Mouse (Mus musculus) kidney, embryonic 16.5 days (tissue): ENCODE data around the gene Frmd5. TPM values are rescaled to one million over a fixed set of nuclear protein-coding genes. Genes with fewer than 3 reads are reported as not detected.
A peak's percentile ranks its signal among the peaks of the same experiment; 100 is the strongest.

Source experiments
- ATAC-seq: fragments of 200-750 bp; cut with Nextera tagmentation; 2 replicates; pipeline ENCODE4 v1.8.0; 2017; ENCODE audit warnings: moderate TSS enrichment; ENCODE audit not compliant: low FRiP score, low TSS enrichment
- H3K27ac ChIP-seq: fragments of 300-500 bp; sonication (generic); 2 replicates; pipeline ENCODE4 v1.5.1; 2014; ENCODE audit warnings: low read length
- H3K27me3 ChIP-seq: fragments of 300-500 bp; sonication (generic); 2 replicates; pipeline ENCODE4 v1.6.1; 2014; ENCODE audit warnings: low read length, control low read depth, mixed read lengths; ENCODE audit not compliant: insufficient read depth
- H3K36me3 ChIP-seq: fragments of 300-500 bp; sonication (generic); 2 replicates; pipeline ENCODE4 v1.6.1; 2014; ENCODE audit warnings: low read length, control low read depth, mixed read lengths; ENCODE audit not compliant: insufficient read depth
- H3K4me1 ChIP-seq: fragments of 300-500 bp; sonication (generic); 2 replicates; pipeline ENCODE4 v1.6.1; 2014; ENCODE audit warnings: low read length, control low read depth, mixed read lengths; ENCODE audit not compliant: insufficient read depth
- H3K4me2 ChIP-seq: fragments of 300-500 bp; sonication (generic); replicated peaks from 2 replicates; pipeline ENCODE4 v1.6.1; 2014; ENCODE audit warnings: low read depth, low read length
- H3K4me3 ChIP-seq: fragments of 300-500 bp; sonication (generic); 2 replicates; pipeline ENCODE4 v1.5.1; 2014; ENCODE audit warnings: mild to moderate bottlenecking, low read length
- H3K9ac ChIP-seq: fragments of 300-500 bp; sonication (generic); replicated peaks from 2 replicates; pipeline ENCODE4 v1.6.1; 2014; ENCODE audit warnings: low read length
- H3K9me3 ChIP-seq: fragments of 300-500 bp; sonication (generic); 2 replicates; pipeline ENCODE4 v1.6.1; 2016; ENCODE audit warnings: low read length, control low read depth
- WGBS: fragments of 180-500 bp; shearing (Covaris S2); extraction: QIAGEN DNeasy Blood & Tissue Kit; methylation state at CpG from one replicate; pipeline ENCODE4 v1.1.7; 2014; 5-methylcytosine and 5-hydroxymethylcytosine counted together
- polyA plus RNA-seq: library from polyadenylated mRNA; unstranded; fragments of >200 nt; fragmentation: Nextera tagmentation; extraction: Ambion mirVana; gene quantifications from 2 replicates; pipeline ENCODE4 v1.2.1, GENCODE M21; 2015

Gene Frmd5
- polyA plus RNA-seq, 1 experiment from 2014 or later, result 1.8 TPM

- peaks cover 7% of the 10 kb centered on the region; the same call in 1 of the 2 replicates for H3K4me1 ChIP-seq
- no peak overlapping the region for H3K27ac ChIP-seq
- H3K36me3 ChIP-seq, result no peaks in the 10 kb centered on the region
- H3K9me3 ChIP-seq, result no peaks in the 10 kb centered on the region
- 54% methylated on average over 7 of the region's 7 CpGs for WGBS
- H3K27me3 ChIP-seq, result no peaks in the 10 kb centered on the region
- no peak for ATAC-seq
- no peak overlapping the region for H3K4me3 ChIP-seq
- no peak overlapping the region for H3K9ac ChIP-seq
- H3K4me2 ChIP-seq, result no peak overlapping the region
These were observed 208.6 kb downstream of the Frmd5 start for GRCm38 (mm10) chr2:121598249-121598648.

GRCm38 (mm10) chr2:121596621-121597020, 210.3 kb downstream of the Frmd5 start:
- Histone ChIP-seq H3K36me3 (no peaks in the 10 kb centered on the region), H3K4me3 (no peak overlapping the region), H3K9ac (no peak overlapping the region), H3K4me2 (no peak overlapping the region), H3K27me3 (no peaks in the 10 kb centered on the region), H3K9me3 (no peaks in the 10 kb centered on the region), H3K27ac (no peak overlapping the region), H3K4me1 (peaks cover 7% of the 10 kb centered on the region; the same call in 1 of the 2 replicates)
- no peak for ATAC-seq
- WGBS, result 63% methylated on average over 2 of the region's 2 CpGs

GRCm38 (mm10) chr2:121594660-121595291, 212.1 kb downstream of the Frmd5 start:
- no peak overlapping the region for H3K27ac ChIP-seq
- no peaks in the 10 kb centered on the region for H3K9me3 ChIP-seq
- H3K36me3 ChIP-seq, result no peaks in the 10 kb centered on the region
- H3K4me2 ChIP-seq, result no peak overlapping the region
- H3K4me3 ChIP-seq, result no peak overlapping the region
- no peak overlapping the region for H3K9ac ChIP-seq
- WGBS, result 22% methylated on average over 8 of the region's 8 CpGs
- no peak for ATAC-seq
- peaks cover 7% of the 10 kb centered on the region; the same call in 1 of the 2 replicates for H3K4me1 ChIP-seq
- no peaks in the 10 kb centered on the region for H3K27me3 ChIP-seq

- Histone ChIP-seq H3K9me3 (no peaks in the 10 kb centered on the region), H3K4me2 (no peak overlapping the region), H3K4me1 (peaks cover 7% of the 10 kb centered on the region; the same call in 1 of the 2 replicates), H3K9ac (no peak overlapping the region), H3K4me3 (no peak overlapping the region), H3K27ac (no peak overlapping the region), H3K27me3 (no peaks in the 10 kb centered on the region), H3K36me3 (no peaks in the 10 kb centered on the region)
- no peak for ATAC-seq
- whole genome bisulfite sequencing, result 52% methylated on average over 3 of the region's 3 CpGs
These were observed 212.8 kb downstream of the Frmd5 start for GRCm38 (mm10) chr2:121594131-121594530.

GRCm38 (mm10) chr2:121588309-121588694, 218.6 kb downstream of the Frmd5 start:
- no peak overlapping the region; the same call in 1 of the 2 replicates for H3K9ac ChIP-seq
- peaks cover 14% of the 10 kb centered on the region for H3K4me1 ChIP-seq
- no peak overlapping the region for H3K4me3 ChIP-seq
- H3K36me3 ChIP-seq, result no peaks in the 10 kb centered on the region
- no peaks in the 10 kb centered on the region for H3K27me3 ChIP-seq
- 36% methylated on average over 4 of the region's 4 CpGs for WGBS
- H3K9me3 ChIP-seq, result no peaks in the 10 kb centered on the region
- no peak overlapping the region; the same call in 1 of the 2 replicates for H3K4me2 ChIP-seq
- peak; percentile 83 for ATAC-seq
- no peak overlapping the region for H3K27ac ChIP-seq

GRCm38 (mm10) chr2:121587523-121588308, 219.2 kb downstream of the Frmd5 start:
- peaks cover 14% of the 10 kb centered on the region for H3K4me1 ChIP-seq
- H3K27me3 ChIP-seq, result no peaks in the 10 kb centered on the region
- H3K9ac ChIP-seq, result no peak overlapping the region
- no peak overlapping the region; the same call in 1 of the 2 replicates for H3K27ac ChIP-seq
- H3K9me3 ChIP-seq, result no peaks in the 10 kb centered on the region
- H3K4me2 ChIP-seq, result no peak overlapping the region; the same call in 1 of the 2 replicates
- no peaks in the 10 kb centered on the region for H3K36me3 ChIP-seq
- 27% methylated on average over 12 of the region's 12 CpGs for WGBS
- peak; percentile 64 for ATAC-seq
- H3K4me3 ChIP-seq, result no peak overlapping the region

- 49% methylated on average over 5 of the region's 5 CpGs for WGBS
- no peak overlapping the region for H3K4me3 ChIP-seq
- no peak for ATAC-seq
- no peak overlapping the region for H3K4me2 ChIP-seq
- no peak overlapping the region for H3K9ac ChIP-seq
- peaks cover 14% of the 10 kb centered on the region for H3K4me1 ChIP-seq
- H3K27ac ChIP-seq, result no peak overlapping the region
- H3K9me3 ChIP-seq, result no peaks in the 10 kb centered on the region
- H3K36me3 ChIP-seq, result no peaks in the 10 kb centered on the region
- H3K27me3 ChIP-seq, result no peaks in the 10 kb centered on the region
These were observed 222.2 kb downstream of the Frmd5 start for GRCm38 (mm10) chr2:121584705-121585104.

- Histone ChIP-seq H3K4me1 (peaks cover 11% of the 10 kb centered on the region), H3K27ac (no peak overlapping the region), H3K9ac (no peak overlapping the region), H3K9me3 (no peaks in the 10 kb centered on the region), H3K4me2 (no peak overlapping the region), H3K36me3 (no peaks in the 10 kb centered on the region), H3K4me3 (no peak overlapping the region), H3K27me3 (no peaks in the 10 kb centered on the region)
- no peak for ATAC-seq
- WGBS, result 64% methylated on average over 13 of the region's 13 CpGs
These were observed 223.3 kb downstream of the Frmd5 start for GRCm38 (mm10) chr2:121583468-121584116.

- ATAC-seq, result no peak
- Histone ChIP-seq H3K4me2 (no peak overlapping the region), H3K27ac (no peak overlapping the region), H3K9ac (no peak overlapping the region), H3K4me1 (peaks cover 4% of the 10 kb centered on the region), H3K27me3 (no peaks in the 10 kb centered on the region), H3K4me3 (no peak overlapping the region), H3K36me3 (no peaks in the 10 kb centered on the region), H3K9me3 (no peaks in the 10 kb centered on the region)
- 84% methylated on average over 13 of the region's 13 CpGs for WGBS
These were observed 224.0 kb downstream of the Frmd5 start for GRCm38 (mm10) chr2:121582809-121583376.
